Mouse (Mus musculus) embryonic fibroblast, embryonic 13.5 days (primary cell): ENCODE measurements around the gene Parvb.

Experiments used
- CTCF ChIP-seq: IDR thresholded peaks from 2 replicates; pipeline ENCODE4 v1.5.1; 2011; ENCODE audit warnings: mild to moderate bottlenecking, control low read depth, low read length, moderate library complexity, borderline replicate concordance; ENCODE audit not compliant: insufficient read depth
- POLR2A ChIP-seq: IDR thresholded peaks from 2 replicates; pipeline ENCODE4 v1.6.1; 2011; ENCODE audit warnings: low read depth, mild to moderate bottlenecking, control low read depth, low read length, moderate library complexity

DNA sequence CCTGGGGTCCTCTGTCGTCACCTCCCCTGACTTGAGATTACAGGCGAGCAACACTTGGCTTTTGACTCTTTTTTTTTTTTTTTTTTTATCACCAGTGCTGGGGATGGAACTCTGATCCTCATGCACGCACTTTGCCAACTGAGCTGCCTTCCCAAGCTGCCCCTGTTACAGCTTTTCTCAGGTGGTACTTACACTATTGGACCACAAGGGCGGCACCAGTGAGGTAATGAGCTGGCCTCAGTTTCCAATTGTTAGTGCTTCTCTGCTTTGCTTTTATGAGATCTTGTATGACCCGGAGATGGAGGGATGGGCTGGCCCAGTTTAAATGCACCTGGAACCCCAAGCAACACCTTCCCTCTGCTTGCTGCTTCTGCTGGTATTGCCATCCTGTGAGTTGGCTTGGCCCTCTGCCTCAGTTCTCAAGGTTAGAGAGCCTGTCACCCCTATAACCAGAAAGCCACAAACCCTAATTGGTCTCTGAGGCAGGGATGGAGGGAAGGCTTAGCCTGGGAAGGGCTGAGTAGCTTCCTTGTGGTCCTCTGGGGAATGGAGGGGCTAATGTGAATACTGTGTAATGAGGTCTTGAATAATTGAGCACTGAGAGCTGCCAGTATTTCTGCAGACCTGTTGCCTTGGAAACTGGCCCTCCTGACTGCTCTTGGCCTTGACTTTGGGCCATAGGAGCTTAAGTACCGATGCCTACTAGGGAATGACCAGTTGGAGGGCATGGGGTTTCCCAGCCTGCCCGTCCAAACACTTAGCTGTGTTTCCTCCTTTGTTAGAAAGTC, 3.1 kb downstream of the Parvb start:
- TF ChIP-seq POLR2A, result no peak
- no peak for TF ChIP-seq CTCF
